Mouse (Mus musculus): ENCODE data around the gene Rubcnl. TPM values are rescaled to one million over a fixed set of nuclear protein-coding genes. Genes with fewer than 3 reads are reported as not detected.

Rubcnl gene
- polyA plus RNA-seq, 2 experiments, result 0.09 to 0.21 TPM

- no peaks in the 10 kb centered on the region for H3K27me3 ChIP-seq (ENCODE audit: control insufficient read depth, insufficient read depth, low read length)
- no peaks in the 10 kb centered on the region for H3K9me3 ChIP-seq (ENCODE audit: control insufficient read depth, low read length)
- 23% methylated on average over 9 of the region's 9 CpGs for WGBS (ENCODE audit: insufficient replicate concordance)
- ATAC-seq (ENCODE audit: insufficient read depth) (no peak), DNase-seq (ENCODE audit: low read depth in 3 of 3, low spot score in 3 of 3) (no peak)
- TF ChIP-seq CTCF (IDR thresholded peaks at IDR 0.05; ENCODE audit: low read depth), result no peak
- no peak for TF ChIP-seq EP300 (IDR thresholded peaks at IDR 0.05; ENCODE audit: low read depth)
- no peak overlapping the region for H3K27ac ChIP-seq
- H3K4me1 ChIP-seq (replicated peaks; ENCODE audit: control insufficient read depth in 2 of 2, insufficient read depth in 2 of 2, low read length in 1 of 2), result peaks cover 0 to 15% of the 10 kb centered on the region in 2 experiments; a peak in 2 of 4 replicates
- no peak overlapping the region for H3K4me3 ChIP-seq (ENCODE audit: insufficient read depth in 1 of 2, low read depth in 2 of 2, low read length in 2 of 2)
- H3K4me2 ChIP-seq (ENCODE audit: low read depth), result peak overlapping the region; percentile 15; the same call in 1 of the 2 replicates
- H3K36me3 ChIP-seq (replicated peaks; ENCODE audit: control insufficient read depth, insufficient read depth, low read depth), result no peaks in the 10 kb centered on the region
- no peak overlapping the region for H3K9ac ChIP-seq (replicated peaks)
Observed at GRCm38 (mm10) chr14:75056861-75057431, 41.1 kb downstream of the Rubcnl start.

GRCm38 (mm10) chr14:75060562-75060961, 44.7 kb downstream of the Rubcnl start:
- H3K27ac ChIP-seq, result no peak overlapping the region
- no peak overlapping the region for H3K4me2 ChIP-seq (ENCODE audit: low read depth)
- ATAC-seq (ENCODE audit: insufficient read depth) (no peak), DNase-seq (ENCODE audit: low read depth in 3 of 3, low spot score in 3 of 3) (peak in 1 of 3 experiments; percentile 30)
- H3K9me3 ChIP-seq (ENCODE audit: control insufficient read depth, low read length), result no peaks in the 10 kb centered on the region
- H3K9ac ChIP-seq (replicated peaks), result no peak overlapping the region
- peaks cover 0 to 9% of the 10 kb centered on the region in 2 experiments; a peak in 2 of 4 replicates for H3K4me1 ChIP-seq (replicated peaks; ENCODE audit: control insufficient read depth in 2 of 2, insufficient read depth in 2 of 2, low read length in 1 of 2)
- H3K36me3 ChIP-seq (replicated peaks; ENCODE audit: control insufficient read depth, insufficient read depth, low read depth), result no peaks in the 10 kb centered on the region
- 23% methylated on average over 8 of the region's 8 CpGs for WGBS (ENCODE audit: insufficient replicate concordance)
- no peak overlapping the region for H3K4me3 ChIP-seq (ENCODE audit: insufficient read depth in 1 of 2, low read depth in 2 of 2, low read length in 2 of 2)
- no peaks in the 10 kb centered on the region for H3K27me3 ChIP-seq (ENCODE audit: control insufficient read depth, insufficient read depth, low read length)
- TF ChIP-seq EP300 (IDR thresholded peaks at IDR 0.05; ENCODE audit: low read depth), result no peak
- TF ChIP-seq CTCF (IDR thresholded peaks at IDR 0.05; ENCODE audit: low read depth), result peak; percentile 85

- Histone ChIP-seq H3K4me1 (replicated peaks; ENCODE audit: control insufficient read depth in 2 of 2, insufficient read depth in 2 of 2, low read length in 1 of 2) (peaks cover 0 to 2% of the 10 kb centered on the region in 2 experiments; a peak in 1 of 4 replicates), H3K27me3 (ENCODE audit: control insufficient read depth, insufficient read depth, low read length) (no peaks in the 10 kb centered on the region), H3K4me3 (ENCODE audit: insufficient read depth in 1 of 2, low read depth in 2 of 2, low read length in 2 of 2) (no peak overlapping the region), H3K27ac (no peak overlapping the region), H3K9me3 (ENCODE audit: control insufficient read depth, low read length) (no peaks in the 10 kb centered on the region), H3K36me3 (replicated peaks; ENCODE audit: control insufficient read depth, insufficient read depth, low read depth) (no peaks in the 10 kb centered on the region), H3K9ac (replicated peaks) (no peak overlapping the region), H3K4me2 (ENCODE audit: low read depth) (no peak overlapping the region)
- ATAC-seq (ENCODE audit: insufficient read depth) (no peak), DNase-seq (ENCODE audit: low read depth in 3 of 3, low spot score in 3 of 3) (no peak)
- no peak for TF ChIP-seq CTCF (IDR thresholded peaks at IDR 0.05; ENCODE audit: low read depth)
- no peak for TF ChIP-seq EP300 (IDR thresholded peaks at IDR 0.05; ENCODE audit: low read depth)
- WGBS (ENCODE audit: insufficient replicate concordance), result 84% methylated on average over 8 of the region's 8 CpGs
Observed at GRCm38 (mm10) chr14:75063936-75064335, 48.1 kb downstream of the Rubcnl start.

- H3K4me2 ChIP-seq (ENCODE audit: low read depth), result no peak overlapping the region
- no peak overlapping the region for H3K27ac ChIP-seq
- no peaks in the 10 kb centered on the region for H3K27me3 ChIP-seq (ENCODE audit: control insufficient read depth, insufficient read depth, low read length)
- TF ChIP-seq EP300 (IDR thresholded peaks at IDR 0.05; ENCODE audit: low read depth) (no peak), CTCF (IDR thresholded peaks at IDR 0.05; ENCODE audit: low read depth) (no peak)
- peak; percentile 44; the same call in 1 of the 2 replicates for ATAC-seq (ENCODE audit: insufficient read depth)
- no peaks in the 10 kb centered on the region for H3K36me3 ChIP-seq (replicated peaks; ENCODE audit: control insufficient read depth, insufficient read depth, low read depth)
- WGBS (ENCODE audit: insufficient replicate concordance), result 50% methylated on average over 7 of the region's 7 CpGs
- peaks cover 0 to 3% of the 10 kb centered on the region in 2 experiments; a peak in 1 of 4 replicates for H3K4me1 ChIP-seq (replicated peaks; ENCODE audit: control insufficient read depth in 2 of 2, insufficient read depth in 2 of 2, low read length in 1 of 2)
- no peak overlapping the region for H3K4me3 ChIP-seq (ENCODE audit: insufficient read depth in 1 of 2, low read depth in 2 of 2, low read length in 2 of 2)
- no peaks in the 10 kb centered on the region for H3K9me3 ChIP-seq (ENCODE audit: control insufficient read depth, low read length)
- DNase-seq (ENCODE audit: low read depth in 3 of 3, low spot score in 3 of 3), result no peak
- no peak overlapping the region for H3K9ac ChIP-seq (replicated peaks)
Observed at GRCm38 (mm10) chr14:75064520-75064919, 48.7 kb downstream of the Rubcnl start.

GRCm38 (mm10) chr14:75065211-75065610, 49.4 kb downstream of the Rubcnl start:
- no peak for TF ChIP-seq CTCF (IDR thresholded peaks at IDR 0.05; ENCODE audit: low read depth)
- no peak for TF ChIP-seq EP300 (IDR thresholded peaks at IDR 0.05; ENCODE audit: low read depth)
- WGBS (ENCODE audit: insufficient replicate concordance), result 74% methylated on average over 5 of the region's 5 CpGs

More at GRCm38 (mm10) chr14:75065211-75065610, 49.4 kb downstream of the Rubcnl start:
- Histone ChIP-seq H3K4me1 (replicated peaks; ENCODE audit: control insufficient read depth in 2 of 2, insufficient read depth in 2 of 2, low read length in 1 of 2) (peaks cover 0 to 4% of the 10 kb centered on the region in 2 experiments; a peak in 1 of 4 replicates), H3K9me3 (ENCODE audit: control insufficient read depth, low read length) (no peaks in the 10 kb centered on the region), H3K4me2 (ENCODE audit: low read depth) (no peak overlapping the region), H3K27me3 (ENCODE audit: control insufficient read depth, insufficient read depth, low read length) (no peaks in the 10 kb centered on the region), H3K9ac (replicated peaks) (no peak overlapping the region), H3K27ac (no peak overlapping the region), H3K4me3 (ENCODE audit: insufficient read depth in 1 of 2, low read depth in 2 of 2, low read length in 2 of 2) (no peak overlapping the region), H3K36me3 (replicated peaks; ENCODE audit: control insufficient read depth, insufficient read depth, low read depth) (no peaks in the 10 kb centered on the region)
- no peak for ATAC-seq (ENCODE audit: insufficient read depth)
- DNase-seq (ENCODE audit: low read depth in 3 of 3, low spot score in 3 of 3), result no peak

All from liver, embryonic 14.5 days (tissue).